Mouse (Mus musculus): Measurements from ENCODE around the gene Sla2. TPM values are rescaled to one million over a fixed set of nuclear protein-coding genes. Genes with fewer than 3 reads are reported as not detected.
"Not testable (repeated sequence)": the region's sequence is repeated elsewhere in the genome, so short reads cannot be mapped to it uniquely, and the experiment has no call there.

Sla2 gene
- total RNA-seq, 2 experiments from 2014 or later: not detected

- DNase-seq: peak; percentile 66
Measured at GRCm38 (mm10) chr2:156839319-156840191, 47.4 kb downstream of the Sla2 start, which contains the start of gene Tgif2. Gene Tgif2, plus strand, starts transcription at chr2:156840007.

GRCm38 (mm10) chr2:156838839-156839238 is 48.2 kb downstream of the Sla2 start:
- no peak for DNase-seq

GRCm38 (mm10) chr2:156834336-156834735 is 52.7 kb downstream of the Sla2 start:
- no peak for DNase-seq

GRCm38 (mm10) chr2:156825128-156825527 is 61.9 kb downstream of the Sla2 start:
- DNase-seq: not testable (repeated sequence)

Other genes with a start within 250 kb of the Sla2 start
- 10 to 100 TPM; 63.4 to 81.7 TPM for gene Myl9, start 111.8 kb downstream of the Sla2 start, total RNA-seq (2021)
- gene Tgif2, start 47.2 kb downstream of the Sla2 start, total RNA-seq (2021): under 1 TPM; 0.46 to 0.86 TPM
- under 1 TPM; 0.33 to 0.99 TPM for gene 4930518I15Rik, start 29.2 kb downstream of the Sla2 start, total RNA-seq (2021)
- 10 to 100 TPM; 86.8 to 87.6 TPM for gene Rab5if, start 24.1 kb downstream of the Sla2 start, total RNA-seq (2021)
- gene Ndrg3, start 104.9 kb upstream of the Sla2 start, total RNA-seq (2021): 10 to 100 TPM; 22.7 to 28.2 TPM
- gene Dsn1, start 120.0 kb upstream of the Sla2 start, total RNA-seq (2021): 1 to 10 TPM; 1.2 to 1.9 TPM
- 1 to 10 TPM; 4.5 to 5.0 TPM for gene Soga1, start 192.1 kb upstream of the Sla2 start, total RNA-seq (2021)
- not detected for gene Tldc2, start 199.9 kb upstream of the Sla2 start, total RNA-seq (2021)
- gene Samhd1, start 248.1 kb upstream of the Sla2 start, total RNA-seq (2021): 10 to 100 TPM; 12.0 to 14.5 TPM

All from gastrocnemius, postnatal 25 days (tissue).